Mouse (Mus musculus) bone marrow macrophage, adult 2 months (primary cell): ENCODE results near the gene Ammecr1.

ENCODE experiments used
- CTCF ChIP-seq: IDR thresholded peaks from 2 replicates; pipeline ENCODE4 v1.5.1; 2012; ENCODE audit warnings: low read depth, mild to moderate bottlenecking, low read length, moderate library complexity
- POLR2A ChIP-seq: IDR thresholded peaks from 2 replicates; pipeline ENCODE4 v1.6.1; 2012; ENCODE audit warnings: mild to moderate bottlenecking, low read depth, low read length, borderline replicate concordance

DNA sequence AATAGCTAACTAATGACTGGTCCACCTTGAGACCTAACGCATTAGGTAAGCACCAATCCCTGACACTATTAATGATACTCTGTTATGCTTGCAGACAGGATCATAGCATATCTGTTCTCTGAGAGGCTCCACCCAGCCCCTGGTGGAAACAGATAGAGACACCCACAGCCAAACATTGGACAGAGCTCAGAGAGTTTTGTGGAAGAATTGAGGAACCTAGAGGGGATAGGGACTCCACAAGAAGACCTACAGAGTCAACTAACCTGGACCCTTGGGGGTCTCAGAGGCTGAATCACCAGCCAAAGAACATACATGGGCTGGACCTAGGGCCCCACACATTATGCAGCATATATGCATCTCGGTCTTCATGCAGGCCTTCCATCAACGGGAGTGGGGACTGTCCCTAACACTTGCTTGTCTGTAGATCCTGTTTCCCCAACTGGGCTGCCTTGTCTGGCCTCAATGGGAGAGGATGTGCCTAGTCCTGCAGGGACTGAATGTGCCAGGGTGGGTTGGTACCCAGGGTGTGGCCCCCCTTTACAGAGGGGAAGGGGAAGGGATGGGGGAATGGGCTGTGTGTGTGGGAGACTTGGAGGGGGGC is 15.1 kb upstream of the Ammecr1 start:
- no peak for TF ChIP-seq CTCF
- TF ChIP-seq POLR2A = no peak
